Mouse (Mus musculus): ENCODE data around the gene Fgfr2. TPM values are rescaled to one million over a fixed set of nuclear protein-coding genes. Genes with fewer than 3 reads are reported as not detected.
A peak's percentile ranks its signal among the peaks of the same experiment; 100 is the strongest.

Fgfr2 gene
- polyA plus RNA-seq, 1 experiment from 2014 or later: 24.1 TPM

GRCm38 (mm10) chr7:133029004-133029403 lies 94.1 kb downstream of the Fgfr2 start:
- Histone ChIP-seq H3K9me3 (ENCODE audit: control insufficient read depth, low read length) (no peaks in the 10 kb centered on the region), H3K27me3 (replicated peaks; ENCODE audit: control insufficient read depth, insufficient read depth, low read length) (no peaks in the 10 kb centered on the region), H3K36me3 (ENCODE audit: control insufficient read depth, insufficient read depth, low read length) (no peaks in the 10 kb centered on the region), H3K4me3 (ENCODE audit: low read length) (no peak overlapping the region), H3K4me2 (ENCODE audit: low read length) (no peak overlapping the region), H3K4me1 (ENCODE audit: control insufficient read depth, insufficient read depth, low read depth, low read length) (peaks cover 13% of the 10 kb centered on the region), H3K27ac (ENCODE audit: low read depth, low read length) (no peak overlapping the region), H3K9ac (ENCODE audit: low read depth, low read length) (no peak overlapping the region)
- no peak for ATAC-seq
- WGBS: 90% methylated on average over 8 of the region's 8 CpGs

- Histone ChIP-seq H3K27me3 (replicated peaks; ENCODE audit: control insufficient read depth, insufficient read depth, low read length) (no peaks in the 10 kb centered on the region), H3K36me3 (ENCODE audit: control insufficient read depth, insufficient read depth, low read length) (no peaks in the 10 kb centered on the region), H3K4me3 (ENCODE audit: low read length) (no peak overlapping the region), H3K4me1 (ENCODE audit: control insufficient read depth, insufficient read depth, low read depth, low read length) (peaks cover 5% of the 10 kb centered on the region), H3K4me2 (ENCODE audit: low read length) (no peak overlapping the region), H3K9ac (ENCODE audit: low read depth, low read length) (no peak overlapping the region), H3K9me3 (ENCODE audit: control insufficient read depth, low read length) (no peaks in the 10 kb centered on the region), H3K27ac (ENCODE audit: low read depth, low read length) (no peak overlapping the region)
- WGBS: 92% methylated on average over 4 of the region's 4 CpGs
- ATAC-seq: no peak
Measured at GRCm38 (mm10) chr7:133027930-133028329, 95.2 kb downstream of the Fgfr2 start.

GRCm38 (mm10) chr7:133024694-133025093 lies 98.5 kb downstream of the Fgfr2 start:
- ATAC-seq: no peak
- no peaks in the 10 kb centered on the region for H3K9me3 ChIP-seq (ENCODE audit: control insufficient read depth, low read length)
- no peak overlapping the region for H3K4me3 ChIP-seq (ENCODE audit: low read length)
- WGBS: 84% methylated on average over 1 of the region's 1 CpGs
- H3K27ac ChIP-seq (ENCODE audit: low read depth, low read length): no peak overlapping the region
- H3K27me3 ChIP-seq (replicated peaks; ENCODE audit: control insufficient read depth, insufficient read depth, low read length): no peaks in the 10 kb centered on the region
- peaks cover 5% of the 10 kb centered on the region; the same call in 1 of the 2 replicates for H3K4me1 ChIP-seq (ENCODE audit: control insufficient read depth, insufficient read depth, low read depth, low read length)
- no peak overlapping the region for H3K4me2 ChIP-seq (ENCODE audit: low read length)
- H3K36me3 ChIP-seq (ENCODE audit: control insufficient read depth, insufficient read depth, low read length): no peaks in the 10 kb centered on the region
- H3K9ac ChIP-seq (ENCODE audit: low read depth, low read length): no peak overlapping the region

- WGBS: 33% methylated on average over 6 of the region's 6 CpGs
- Histone ChIP-seq H3K4me2 (ENCODE audit: low read length) (no peak overlapping the region), H3K36me3 (ENCODE audit: control insufficient read depth, insufficient read depth, low read length) (no peaks in the 10 kb centered on the region), H3K4me3 (ENCODE audit: low read length) (no peak overlapping the region), H3K27ac (ENCODE audit: low read depth, low read length) (no peak overlapping the region), H3K9ac (ENCODE audit: low read depth, low read length) (no peak overlapping the region), H3K9me3 (ENCODE audit: control insufficient read depth, low read length) (no peaks in the 10 kb centered on the region), H3K27me3 (replicated peaks; ENCODE audit: control insufficient read depth, insufficient read depth, low read length) (no peaks in the 10 kb centered on the region), H3K4me1 (ENCODE audit: control insufficient read depth, insufficient read depth, low read depth, low read length) (peaks cover 18% of the 10 kb centered on the region)
- ATAC-seq: no peak
Measured at GRCm38 (mm10) chr7:133019481-133020020, 103.6 kb downstream of the Fgfr2 start.

GRCm38 (mm10) chr7:133018961-133019360 lies 104.2 kb downstream of the Fgfr2 start:
- WGBS: 83% methylated on average over 7 of the region's 7 CpGs
- no peak overlapping the region for H3K9ac ChIP-seq (ENCODE audit: low read depth, low read length)
- no peaks in the 10 kb centered on the region for H3K36me3 ChIP-seq (ENCODE audit: control insufficient read depth, insufficient read depth, low read length)
- ATAC-seq: no peak
- no peak overlapping the region for H3K4me2 ChIP-seq (ENCODE audit: low read length)
- H3K9me3 ChIP-seq (ENCODE audit: control insufficient read depth, low read length): no peaks in the 10 kb centered on the region
- no peak overlapping the region for H3K27ac ChIP-seq (ENCODE audit: low read depth, low read length)
- peaks cover 24% of the 10 kb centered on the region for H3K4me1 ChIP-seq (ENCODE audit: control insufficient read depth, insufficient read depth, low read depth, low read length)
- H3K4me3 ChIP-seq (ENCODE audit: low read length): no peak overlapping the region
- H3K27me3 ChIP-seq (replicated peaks; ENCODE audit: control insufficient read depth, insufficient read depth, low read length): no peaks in the 10 kb centered on the region

GRCm38 (mm10) chr7:133015416-133016070 lies 107.6 kb downstream of the Fgfr2 start:
- Histone ChIP-seq H3K4me1 (ENCODE audit: control insufficient read depth, insufficient read depth, low read depth, low read length) (peaks cover 50% of the 10 kb centered on the region), H3K27me3 (replicated peaks; ENCODE audit: control insufficient read depth, insufficient read depth, low read length) (no peaks in the 10 kb centered on the region), H3K27ac (ENCODE audit: low read depth, low read length) (peak overlapping the region; percentile 62), H3K36me3 (ENCODE audit: control insufficient read depth, insufficient read depth, low read length) (no peaks in the 10 kb centered on the region), H3K9me3 (ENCODE audit: control insufficient read depth, low read length) (no peaks in the 10 kb centered on the region), H3K9ac (ENCODE audit: low read depth, low read length) (peak overlapping the region; percentile 20), H3K4me3 (ENCODE audit: low read length) (no peak overlapping the region), H3K4me2 (ENCODE audit: low read length) (no peak overlapping the region)
- 23% methylated on average over 7 of the region's 7 CpGs for WGBS
- ATAC-seq: peak; percentile 22; the same call in 1 of the 2 replicates

GRCm38 (mm10) chr7:133014631-133015030 lies 108.5 kb downstream of the Fgfr2 start:
- ATAC-seq: no peak
- no peaks in the 10 kb centered on the region for H3K27me3 ChIP-seq (replicated peaks; ENCODE audit: control insufficient read depth, insufficient read depth, low read length)
- H3K4me2 ChIP-seq (ENCODE audit: low read length): no peak overlapping the region
- H3K36me3 ChIP-seq (ENCODE audit: control insufficient read depth, insufficient read depth, low read length): no peaks in the 10 kb centered on the region
- H3K4me3 ChIP-seq (ENCODE audit: low read length): no peak overlapping the region
- WGBS: 85% methylated on average over 14 of the region's 14 CpGs
- H3K9me3 ChIP-seq (ENCODE audit: control insufficient read depth, low read length): no peaks in the 10 kb centered on the region
- no peak overlapping the region; the same call in 1 of the 2 replicates for H3K9ac ChIP-seq (ENCODE audit: low read depth, low read length)
- peak overlapping the region; percentile 62; the same call in 1 of the 2 replicates for H3K27ac ChIP-seq (ENCODE audit: low read depth, low read length)
- peaks cover 52% of the 10 kb centered on the region for H3K4me1 ChIP-seq (ENCODE audit: control insufficient read depth, insufficient read depth, low read depth, low read length)

- H3K4me2 ChIP-seq (ENCODE audit: low read length): no peak overlapping the region
- WGBS: 93% methylated on average over 10 of the region's 10 CpGs
- H3K9ac ChIP-seq (ENCODE audit: low read depth, low read length): no peak overlapping the region
- H3K27ac ChIP-seq (ENCODE audit: low read depth, low read length): no peak overlapping the region; the same call in 1 of the 2 replicates
- ATAC-seq: no peak
- H3K9me3 ChIP-seq (ENCODE audit: control insufficient read depth, low read length): no peaks in the 10 kb centered on the region
- H3K4me3 ChIP-seq (ENCODE audit: low read length): no peak overlapping the region
- no peaks in the 10 kb centered on the region for H3K27me3 ChIP-seq (replicated peaks; ENCODE audit: control insufficient read depth, insufficient read depth, low read length)
- H3K36me3 ChIP-seq (ENCODE audit: control insufficient read depth, insufficient read depth, low read length): no peaks in the 10 kb centered on the region
- H3K4me1 ChIP-seq (ENCODE audit: control insufficient read depth, insufficient read depth, low read depth, low read length): peaks cover 54% of the 10 kb centered on the region
Measured at GRCm38 (mm10) chr7:133013923-133014322, 109.2 kb downstream of the Fgfr2 start.

- H3K4me2 ChIP-seq (ENCODE audit: low read length): no peak overlapping the region
- no peak overlapping the region for H3K4me3 ChIP-seq (ENCODE audit: low read length)
- H3K9me3 ChIP-seq (ENCODE audit: control insufficient read depth, low read length): no peaks in the 10 kb centered on the region
- H3K36me3 ChIP-seq (ENCODE audit: control insufficient read depth, insufficient read depth, low read length): no peaks in the 10 kb centered on the region
- peaks cover 54% of the 10 kb centered on the region for H3K4me1 ChIP-seq (ENCODE audit: control insufficient read depth, insufficient read depth, low read depth, low read length)
- no peak overlapping the region for H3K9ac ChIP-seq (ENCODE audit: low read depth, low read length)
- WGBS: 63% methylated on average over 14 of the region's 14 CpGs
- H3K27ac ChIP-seq (ENCODE audit: low read depth, low read length): peak overlapping the region; percentile 17; the same call in 1 of the 2 replicates
- ATAC-seq: no peak
- H3K27me3 ChIP-seq (replicated peaks; ENCODE audit: control insufficient read depth, insufficient read depth, low read length): no peaks in the 10 kb centered on the region
Measured at GRCm38 (mm10) chr7:133012637-133013366, 110.3 kb downstream of the Fgfr2 start.
